Mouse (Mus musculus) spleen, postnatal 14 days (tissue): ENCODE measurements at regions not wholly inside any gene's neighbourhood (a gene's known extent, or its start where the extent isn't known, plus 50 kb on each side); places are given as distances from the start of the nearest gene placed in this dataset.
A peak's percentile ranks its signal among the peaks of the same experiment; 100 is the strongest.

Experiments used
- DNase-seq, 2 experiments: peaks; one replicate each; pipeline ENCODE4 v3.0.0; 2021 to 2022; ENCODE audit warnings: low spot score in 2 of 2

DNA sequence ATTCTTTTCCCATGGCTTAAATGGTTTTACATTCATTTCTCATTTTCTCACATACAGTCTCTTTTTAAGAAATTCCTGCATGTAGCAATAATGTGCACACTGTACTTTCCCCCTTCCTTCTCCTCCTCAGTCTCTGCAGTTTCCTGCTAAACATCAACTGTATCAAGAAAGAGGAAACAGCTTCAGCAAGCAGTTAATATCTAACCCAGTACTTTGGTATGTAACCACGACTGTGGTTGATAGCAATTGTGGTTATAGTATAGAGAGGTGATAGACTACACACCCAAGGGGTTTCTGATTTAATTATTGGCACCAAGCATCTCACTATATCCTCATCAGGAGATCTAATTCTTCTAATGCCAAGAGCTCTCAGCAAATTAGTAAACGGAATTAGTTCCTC is 52.8 kb upstream of the Eci2 start:
- no peak for DNase-seq

GRCm38 (mm10) chr13:35085386-35085785 is 58.5 kb upstream of the Eci2 start:
- no peak for DNase-seq

DNA sequence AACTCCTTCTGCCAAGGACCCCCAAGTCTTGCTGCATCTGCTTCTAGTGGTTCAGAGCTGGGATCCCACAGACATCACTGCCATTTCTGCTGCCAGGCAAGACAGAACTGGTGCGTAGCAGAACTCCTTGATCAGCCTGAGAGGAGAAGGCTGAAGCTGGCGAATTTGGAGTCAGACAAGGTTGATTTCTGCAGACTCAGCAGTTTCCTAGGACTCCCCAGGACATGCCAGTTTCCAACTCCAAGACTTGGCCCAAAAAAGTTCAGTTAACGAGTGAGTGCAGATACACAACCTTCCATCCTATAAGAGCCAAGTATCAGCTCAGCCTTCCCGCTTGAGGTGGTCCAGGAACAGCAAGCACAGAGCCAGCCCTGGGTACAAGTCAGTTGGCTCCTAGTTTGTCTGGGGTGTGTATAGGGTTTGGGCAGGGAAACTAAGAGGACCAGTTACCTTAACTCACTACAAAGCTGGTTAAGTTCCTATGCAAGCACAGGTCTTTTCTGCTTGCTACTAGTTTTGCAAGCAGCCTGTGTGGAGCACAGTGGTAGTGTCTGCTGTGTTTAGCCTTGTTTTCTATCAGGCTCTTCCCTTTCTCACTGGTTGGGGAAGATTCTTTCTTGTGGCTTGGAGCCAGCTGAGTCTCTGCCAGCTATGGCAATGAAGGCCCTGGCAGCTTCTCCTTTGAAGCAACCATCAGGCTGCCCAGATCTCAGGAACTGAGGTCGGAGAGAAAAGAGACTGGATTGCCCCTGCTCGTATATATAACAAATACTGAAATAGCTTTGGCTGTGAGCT is 60.5 kb upstream of the Eci2 start:
- no peak for DNase-seq

- no peak for DNase-seq
These were observed 64.3 kb upstream of the Eci2 start for GRCm38 (mm10) chr13:35091155-35091554.

DNA sequence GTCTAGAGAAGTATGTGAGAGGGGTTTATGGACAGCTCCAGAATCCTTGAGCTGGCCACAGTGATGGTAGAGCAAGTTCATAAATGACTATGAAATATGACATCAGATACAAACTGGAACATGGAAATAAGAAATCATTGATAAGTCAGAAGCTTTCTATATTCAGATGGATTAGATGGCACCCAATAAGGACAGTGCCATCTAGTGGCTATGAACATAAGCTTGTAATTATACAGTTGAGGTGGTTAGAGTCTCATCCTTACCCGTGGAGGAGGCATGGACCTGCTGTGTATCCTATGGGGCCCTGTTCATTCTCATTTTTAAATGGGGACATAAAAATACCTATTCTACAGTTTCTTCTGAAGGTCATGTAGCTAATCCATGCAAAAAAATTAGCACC is 92.9 kb upstream of the Eci2 start:
- no peak for DNase-seq

DNA sequence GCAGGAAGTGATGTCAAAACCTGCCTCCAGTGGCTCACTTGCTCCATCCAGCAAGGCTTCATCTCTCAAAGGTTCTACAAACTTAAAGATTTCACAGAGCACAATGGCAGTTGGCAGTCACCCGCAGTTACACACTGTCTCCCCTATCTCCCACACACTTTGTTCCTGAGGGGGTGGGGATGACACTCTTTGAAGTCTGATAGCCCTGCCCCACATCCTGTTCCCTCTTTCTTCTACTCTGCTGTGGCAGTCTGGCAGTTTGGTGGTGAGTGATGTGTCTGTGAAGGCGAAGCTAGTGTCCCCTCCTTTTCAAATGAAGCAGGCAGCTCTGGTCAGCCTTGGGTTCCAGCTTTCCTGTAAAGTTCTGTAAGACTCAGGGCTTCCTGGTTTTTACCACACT is 102.6 kb upstream of the Eci2 start:
- DNase-seq: no peak

DNA sequence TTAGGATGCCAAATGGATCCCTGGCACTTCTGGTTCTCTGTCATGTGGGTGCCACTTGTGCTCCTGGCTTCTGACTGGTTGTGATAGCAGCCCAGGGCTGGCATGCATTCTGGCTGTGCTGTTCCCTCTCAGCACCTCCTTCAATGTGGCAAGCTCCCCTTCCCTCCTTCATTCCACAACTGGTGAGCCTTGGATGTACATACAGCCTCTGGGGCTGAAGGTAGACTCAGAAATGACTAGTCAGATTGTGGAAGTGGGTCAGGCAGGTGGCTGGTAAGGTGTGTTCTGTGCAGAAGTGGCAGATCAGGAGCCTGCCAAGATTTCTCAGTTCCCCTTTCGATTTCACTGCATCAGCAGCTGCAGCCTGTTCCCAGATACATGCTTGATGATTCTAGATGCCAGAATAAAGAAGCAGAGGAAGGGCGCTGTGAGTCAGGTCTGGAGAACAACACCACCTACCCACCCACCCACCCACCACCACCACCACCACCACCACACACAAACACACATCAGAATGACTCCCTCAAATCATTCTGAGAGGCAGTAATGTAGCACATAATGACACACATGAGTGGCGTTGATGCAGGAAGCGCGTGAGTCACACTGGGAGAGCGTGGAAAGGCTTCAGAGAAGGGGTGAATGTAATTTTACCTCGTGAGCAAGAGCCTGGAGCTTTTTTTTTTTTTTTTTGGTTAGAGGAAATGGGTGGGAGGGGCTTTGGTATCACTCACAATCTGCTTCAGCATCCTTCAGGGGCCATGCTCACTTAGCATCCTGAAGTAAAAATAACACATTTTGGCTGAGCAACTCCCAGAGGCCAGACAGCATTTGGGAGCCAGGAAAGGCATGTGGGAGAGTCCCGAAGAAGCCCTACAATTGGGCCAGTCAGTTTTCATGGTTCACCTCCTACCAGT is 104.6 kb upstream of the Eci2 start:
- DNase-seq: peak in 1 of 2 experiments; percentile 8

DNA sequence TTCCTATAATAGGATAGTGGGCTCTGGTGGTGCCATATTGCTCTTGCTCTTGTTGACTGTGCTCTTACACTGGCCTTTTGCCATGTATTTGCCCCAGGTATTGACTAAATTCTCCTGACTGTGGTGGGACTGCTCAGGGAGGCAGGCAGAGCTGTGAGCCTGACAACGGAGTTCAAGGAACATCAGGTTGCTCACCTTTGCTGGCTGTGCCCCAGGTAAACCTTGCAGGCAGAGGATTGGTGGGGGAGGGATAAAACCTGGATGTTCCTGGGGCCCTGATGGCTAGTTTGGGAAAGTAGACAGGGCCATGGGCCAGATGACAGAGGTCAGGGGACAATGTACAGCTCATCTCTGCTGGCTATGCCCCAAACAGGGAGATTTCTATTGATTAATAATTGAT is 124.7 kb upstream of the Eci2 start:
- no peak for DNase-seq

GRCm38 (mm10) chr13:35159456-35159855 is 132.6 kb upstream of the Eci2 start:
- no peak for DNase-seq

GRCm38 (mm10) chr13:35160767-35161166 is 133.9 kb upstream of the Eci2 start:
- DNase-seq: no peak

- DNase-seq: no peak
These were observed 139.2 kb upstream of the Eci2 start for GRCm38 (mm10) chr13:35166080-35166479.

DNA sequence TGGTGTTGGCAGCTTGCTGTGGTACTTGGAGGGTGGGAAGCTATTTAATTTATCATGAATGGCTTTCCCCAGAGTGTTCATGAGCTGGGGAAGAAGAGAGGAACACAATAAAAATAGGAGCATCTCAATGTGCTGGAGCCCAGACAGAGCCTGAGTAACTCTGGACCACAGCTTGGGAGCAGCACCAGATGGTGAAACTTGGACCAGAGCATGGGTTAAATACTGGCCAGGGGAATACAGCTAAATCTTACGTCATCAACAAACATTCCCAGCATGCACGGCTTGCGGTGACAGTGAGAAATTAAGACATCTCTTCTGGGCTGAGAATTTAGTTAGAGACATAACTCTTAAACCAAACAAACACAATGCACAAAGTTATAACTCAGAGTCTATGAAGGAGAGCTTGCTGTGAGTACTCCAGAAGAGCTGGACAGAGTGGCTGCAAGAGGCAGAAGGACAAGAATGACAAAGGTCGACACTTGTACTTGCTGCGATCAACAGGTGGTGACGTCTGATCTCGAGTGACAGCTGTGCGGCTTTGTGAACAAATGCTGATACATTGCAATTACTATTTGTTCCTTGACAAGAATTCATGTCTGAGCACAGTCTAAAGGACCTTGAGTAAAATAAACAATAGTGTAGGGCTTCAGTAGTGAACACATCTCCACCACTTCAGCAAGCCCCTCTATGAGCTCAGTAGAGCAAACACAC is 140.1 kb upstream of the Eci2 start:
- DNase-seq: no peak

DNA sequence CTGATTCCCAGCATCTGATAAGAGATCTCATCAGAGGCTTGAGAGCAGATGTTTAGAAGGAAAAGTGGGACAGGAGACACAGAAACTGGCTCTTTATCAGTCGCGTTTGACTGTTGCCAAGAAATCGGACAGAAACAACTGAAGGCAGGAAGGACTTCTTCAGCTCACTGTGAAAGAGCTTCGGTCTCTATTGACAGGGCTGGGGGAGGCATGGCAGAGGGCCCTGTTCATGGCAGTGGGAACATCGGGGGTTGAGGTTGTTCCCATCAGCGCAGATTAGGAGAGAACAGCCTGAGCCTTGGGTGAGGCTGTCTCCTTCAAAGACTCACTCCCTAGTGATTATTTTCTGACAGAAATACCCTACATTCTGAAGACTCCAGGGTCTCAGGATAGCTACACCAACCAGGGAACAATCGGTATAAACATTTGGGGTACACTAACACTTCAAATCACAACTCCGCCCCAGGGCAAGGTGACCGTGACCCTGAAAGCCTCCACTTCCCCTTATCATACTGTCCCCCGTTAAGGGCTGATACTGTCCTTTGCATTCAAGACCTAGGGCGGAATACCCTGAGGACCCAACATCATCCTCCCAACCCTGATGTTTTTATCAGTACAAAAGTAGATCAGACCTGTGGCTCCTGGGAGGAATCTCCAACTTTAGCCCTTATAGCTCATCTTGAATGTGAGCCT is 144.8 kb upstream of the Eci2 start:
- DNase-seq: no peak

- DNase-seq: no peak
These were observed 146.6 kb upstream of the Eci2 start for GRCm38 (mm10) chr13:35173522-35173921.

DNA sequence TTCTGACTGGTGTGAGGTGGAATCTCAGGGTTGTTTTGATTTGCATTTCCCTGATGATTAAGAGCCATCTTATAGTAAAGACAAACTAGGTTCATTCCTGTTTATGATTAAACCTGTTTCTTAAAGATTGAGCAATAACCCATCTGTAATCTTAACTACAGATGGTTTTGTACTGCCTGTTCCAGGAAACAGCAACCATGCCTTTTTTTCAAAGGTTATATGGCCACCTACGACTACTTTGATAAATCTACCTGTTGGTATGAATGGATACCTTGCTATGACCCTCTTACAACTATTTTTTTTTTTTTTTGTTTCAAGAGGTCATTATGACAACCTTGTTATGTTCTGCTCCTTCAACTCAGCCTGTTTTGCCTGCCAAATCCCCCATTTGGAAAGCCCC is 148.7 kb upstream of the Eci2 start:
- no peak for DNase-seq

- DNase-seq: no peak
These were observed 150.4 kb upstream of the Eci2 start for GRCm38 (mm10) chr13:35177305-35177704.

DNA sequence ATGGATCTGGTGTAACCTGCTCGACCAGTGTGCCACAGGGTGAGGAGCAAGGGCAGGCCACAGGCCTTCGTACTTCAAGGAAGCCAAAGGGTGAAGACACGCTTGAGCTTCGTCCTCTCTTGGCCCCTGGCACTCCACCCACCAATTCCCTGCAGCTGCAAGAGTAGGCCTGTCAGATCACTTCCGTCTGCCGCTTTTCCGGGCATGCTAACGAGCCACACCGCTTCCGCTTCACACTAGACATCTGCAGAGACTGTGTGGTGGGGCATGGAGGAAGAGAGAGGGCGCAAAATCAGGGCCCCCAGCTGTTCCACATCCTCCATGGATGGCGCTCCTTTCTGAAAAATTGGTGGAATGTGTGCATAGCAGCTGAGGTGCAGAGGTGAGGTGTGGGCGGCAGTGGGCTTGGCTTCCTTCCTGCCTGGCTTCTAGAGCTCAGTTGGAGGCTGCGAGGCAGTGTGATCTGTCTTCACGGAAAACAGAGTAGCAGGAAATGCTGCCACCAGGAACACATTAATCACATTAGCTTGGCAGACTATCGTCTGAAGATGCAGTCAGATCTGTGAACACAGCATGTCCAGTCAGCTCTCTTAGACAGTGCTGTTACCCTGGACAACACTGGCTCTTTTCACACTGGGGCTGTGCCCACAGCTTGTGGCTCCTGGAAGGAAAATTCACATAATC is 162.3 kb upstream of the Eci2 start:
- peak; percentile 40 to 51 for DNase-seq

GRCm38 (mm10) chr13:35202069-35202468 is 175.2 kb upstream of the Eci2 start:
- DNase-seq: no peak

GRCm38 (mm10) chr13:35208319-35208718 is 181.4 kb upstream of the Eci2 start:
- no peak for DNase-seq

DNA sequence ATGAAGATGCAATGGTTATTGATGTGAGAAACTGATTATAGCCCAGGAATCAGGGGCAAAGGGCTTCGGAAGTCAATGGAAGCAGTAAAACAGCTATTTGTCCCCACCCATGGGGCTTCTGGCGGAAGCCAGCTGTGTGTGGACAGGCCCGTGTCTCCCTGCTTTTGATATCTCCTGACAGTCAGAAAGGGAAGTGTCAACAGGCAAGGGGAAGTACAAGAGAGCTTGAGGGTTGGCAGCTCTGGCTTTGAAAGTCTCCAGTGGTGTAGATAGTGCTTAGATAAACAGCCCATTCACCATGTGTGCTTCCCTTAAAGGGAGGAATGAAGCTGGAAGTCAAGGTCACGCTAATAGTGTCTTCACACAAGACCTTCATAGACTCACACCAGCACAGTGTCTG is 182.7 kb upstream of the Eci2 start:
- no peak for DNase-seq

- no peak for DNase-seq
These were observed 184.9 kb upstream of the Eci2 start for GRCm38 (mm10) chr13:35211834-35212233.
